Mouse (Mus musculus): ENCODE results near the gene Gpr137c. TPM values are rescaled to one million over a fixed set of nuclear protein-coding genes. Genes with fewer than 3 reads are reported as not detected.

Gene Gpr137c
- 2.7 TPM for polyA plus RNA-seq (2017; shearing (Covaris generic))

GRCm38 (mm10) chr14:45219281-45220089 lies at the start of gene Gpr137c:
Gene Gpr137c (plus strand): TSS chr14:45219717.

GRCm38 (mm10) chr14:45220090-45220956 lies 806 bp downstream of the Gpr137c start, which contains the start of gene Txndc16:
Gene Txndc16 (minus strand): TSS chr14:45220328.

GRCm38 (mm10) chr14:45318426-45319236 lies 99.1 kb downstream of the Gpr137c start, which contains the start of gene Ero1l:
Gene Ero1l (minus strand): TSS chr14:45318771.

GRCm38 (mm10) chr14:45329589-45330181 lies 110.2 kb downstream of the Gpr137c start, which contains the start of gene Psmc6:
Gene Psmc6 (plus strand): TSS chr14:45329788.

Other genes starting within 250 kb of the Gpr137c start
- 26.0 TPM for gene Ptger2, start 231.5 kb upstream of the Gpr137c start, polyA plus RNA-seq (2017; shearing (Covaris generic))
- gene Txndc16, start 611 bp downstream of the Gpr137c start, polyA plus RNA-seq (2017; shearing (Covaris generic)): 10.1 TPM
- gene Ero1l, start 99.1 kb downstream of the Gpr137c start, polyA plus RNA-seq (2017; shearing (Covaris generic)): 66.5 TPM
- gene Psmc6, start 110.1 kb downstream of the Gpr137c start, polyA plus RNA-seq (2017; shearing (Covaris generic)): 110 TPM
- 6.1 TPM for gene Styx, start 131.4 kb downstream of the Gpr137c start, polyA plus RNA-seq (2017; shearing (Covaris generic))
- gene Gnpnat1, start 185.2 kb downstream of the Gpr137c start, polyA plus RNA-seq (2017; shearing (Covaris generic)): 40.4 TPM